Mouse (Mus musculus): Measurements from ENCODE around the gene Uhrf1bp1l.

DNA sequence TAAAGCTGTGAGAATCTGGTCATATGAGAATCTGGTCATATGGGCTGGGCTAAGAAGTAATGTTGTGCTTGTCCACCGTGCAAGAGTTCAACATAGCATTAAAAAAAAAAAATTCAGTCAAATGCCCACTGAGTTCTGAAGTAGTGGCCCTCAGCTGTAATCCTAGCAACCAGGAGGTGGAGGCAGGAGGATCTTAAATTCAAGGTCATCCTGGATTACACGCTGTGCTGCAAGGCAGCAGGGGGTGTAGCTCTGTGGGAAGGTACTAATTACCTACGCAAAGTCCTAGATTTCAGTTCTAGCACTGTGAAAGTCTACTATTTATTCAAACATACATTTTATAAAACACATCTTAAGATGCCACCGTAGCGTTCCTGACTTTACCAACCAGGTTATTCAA, 13.4 kb upstream of the Uhrf1bp1l start:
- TF ChIP-seq POLR2A (IDR thresholded peaks at IDR 0.05; ENCODE audit: borderline replicate concordance, low read depth, low read length) (no peak), CTCF (IDR thresholded peaks at IDR 0.05; ENCODE audit: low read depth, low read length) (no peak)
